Mouse (Mus musculus) thymus, adult 2 months (tissue): ENCODE measurements around the gene Btc. TPM values are rescaled to one million over a fixed set of nuclear protein-coding genes. Genes with fewer than 3 reads are reported as not detected.

Experiments
- DNase-seq: peaks from one replicate; pipeline ENCODE4 v3.0.0; 2021
- H3K27ac ChIP-seq: fragments of 200-500 bp; 2 replicates; pipeline ENCODE4 v1.5.1; 2012; ENCODE audit warnings: low read length, control low read depth; ENCODE audit not compliant: control insufficient read depth, insufficient read depth
- H3K27me3 ChIP-seq: fragments of 200-500 bp; 2 replicates; pipeline ENCODE4 v1.6.1; 2012; ENCODE audit warnings: mild to moderate bottlenecking, low read length, moderate library complexity, mixed read lengths; ENCODE audit not compliant: control insufficient read depth, insufficient read depth
- H3K36me3 ChIP-seq: fragments of 200-500 bp; 2 replicates; pipeline ENCODE4 v1.6.1; 2012; ENCODE audit warnings: mild to moderate bottlenecking, low read length, moderate library complexity; ENCODE audit not compliant: control insufficient read depth, insufficient read depth
- H3K4me1 ChIP-seq: fragments of 200-500 bp; replicated peaks from 2 replicates; pipeline ENCODE4 v1.6.1; 2012; ENCODE audit warnings: low read length; ENCODE audit not compliant: control insufficient read depth, insufficient read depth
- H3K4me3 ChIP-seq: fragments of 200-500 bp; 2 replicates; pipeline ENCODE4 v1.5.1; 2012; ENCODE audit warnings: mild to moderate bottlenecking, low read length, control low read depth, moderate library complexity; ENCODE audit not compliant: control insufficient read depth, insufficient read depth
- CTCF ChIP-seq: fragments of 200-500 bp; IDR thresholded peaks from 2 replicates; pipeline ENCODE4 v1.5.1; 2012; ENCODE audit warnings: mild to moderate bottlenecking, control low read depth, low read length, moderate library complexity, borderline replicate concordance; ENCODE audit not compliant: control insufficient read depth, poor library complexity, insufficient read depth; ENCODE audit errors: extremely low read depth
- POLR2A ChIP-seq: fragments of 200-500 bp; IDR thresholded peaks from 2 replicates; pipeline ENCODE4 v1.6.1; 2012; ENCODE audit warnings: mild to moderate bottlenecking, low read length, control low read depth, moderate library complexity; ENCODE audit not compliant: control insufficient read depth, poor library complexity, insufficient read depth; ENCODE audit errors: extremely low read depth
- WGBS: fragments of 180-500 bp; shearing (Covaris S2); methylation state at CpG from one replicate; pipeline ENCODE4 v1.1.7; 2018; 5-methylcytosine and 5-hydroxymethylcytosine counted together
- polyA plus RNA-seq: library from polyadenylated mRNA; depleted of rRNA; stranded (reverse); fragments of >200 nt; gene quantifications from 2 replicates; pipeline ENCODE4 v1.2.3, GENCODE M21; 2012

The Btc gene
- polyA plus RNA-seq, 1 experiment, result 0.13 TPM

- no peaks in the 10 kb centered on the region for H3K27me3 ChIP-seq
- no peak for DNase-seq
- 91% methylated on average over 5 of the region's 5 CpGs for WGBS
- TF ChIP-seq CTCF, result no peak
- H3K27ac ChIP-seq, result no peak overlapping the region
- peaks cover 6% of the 10 kb centered on the region; the same call in 1 of the 2 replicates for H3K4me1 ChIP-seq
- no peak overlapping the region for H3K4me3 ChIP-seq
- H3K36me3 ChIP-seq, result no peaks in the 10 kb centered on the region
These were observed 1.5 kb upstream of the Btc start for GRCm38 (mm10) chr5:91404263-91404662.

GRCm38 (mm10) chr5:91403281-91403680, 487 bp upstream of the Btc start:
- WGBS, result 84% methylated on average over 4 of the region's 4 CpGs
- DNase-seq, result no peak
- TF ChIP-seq CTCF, result no peak
- no peak for TF ChIP-seq POLR2A
- Histone ChIP-seq H3K4me1 (peaks cover 6% of the 10 kb centered on the region; the same call in 1 of the 2 replicates), H3K27me3 (no peaks in the 10 kb centered on the region), H3K27ac (no peak overlapping the region), H3K4me3 (no peak overlapping the region), H3K36me3 (no peaks in the 10 kb centered on the region)

- H3K4me3 ChIP-seq, result no peak overlapping the region
- WGBS, result 17% methylated on average over 2 of the region's 2 CpGs
- H3K4me1 ChIP-seq, result peaks cover 6% of the 10 kb centered on the region; the same call in 1 of the 2 replicates
- DNase-seq, result no peak
- H3K27me3 ChIP-seq, result no peaks in the 10 kb centered on the region
- H3K27ac ChIP-seq, result no peak overlapping the region
- no peak for TF ChIP-seq POLR2A
- no peak for TF ChIP-seq CTCF
- H3K36me3 ChIP-seq, result no peaks in the 10 kb centered on the region
These were observed 2.2 kb downstream of the Btc start for GRCm38 (mm10) chr5:91400493-91401096.

- Histone ChIP-seq H3K4me1 (no peaks in the 10 kb centered on the region), H3K36me3 (no peaks in the 10 kb centered on the region), H3K4me3 (no peak overlapping the region), H3K27me3 (no peaks in the 10 kb centered on the region), H3K27ac (no peak overlapping the region)
- DNase-seq, result no peak
- TF ChIP-seq CTCF (no peak), POLR2A (no peak)
- 75% methylated on average over 2 of the region's 2 CpGs for WGBS
These were observed 27.3 kb downstream of the Btc start for GRCm38 (mm10) chr5:91375467-91375866.

GRCm38 (mm10) chr5:91368061-91368565, 34.7 kb downstream of the Btc start:
- H3K4me3 ChIP-seq, result no peak overlapping the region
- H3K4me1 ChIP-seq, result no peaks in the 10 kb centered on the region
- no peaks in the 10 kb centered on the region for H3K27me3 ChIP-seq
- H3K36me3 ChIP-seq, result no peaks in the 10 kb centered on the region
- WGBS, result 97% methylated on average over 13 of the region's 13 CpGs
- H3K27ac ChIP-seq, result no peak overlapping the region
- TF ChIP-seq CTCF (no peak), POLR2A (no peak)
- DNase-seq, result no peak

GRCm38 (mm10) chr5:91366925-91367324, 35.9 kb downstream of the Btc start:
- DNase-seq, result no peak
- Histone ChIP-seq H3K27ac (no peak overlapping the region), H3K4me3 (no peak overlapping the region), H3K27me3 (no peaks in the 10 kb centered on the region), H3K36me3 (no peaks in the 10 kb centered on the region), H3K4me1 (no peaks in the 10 kb centered on the region)
- TF ChIP-seq POLR2A (no peak), CTCF (no peak)
- 93% methylated on average over 10 of the region's 10 CpGs for WGBS

GRCm38 (mm10) chr5:91363274-91363991, 39.4 kb downstream of the Btc start:
- no peak for DNase-seq
- 97% methylated on average over 6 of the region's 6 CpGs for WGBS
- no peaks in the 10 kb centered on the region for H3K36me3 ChIP-seq
- no peaks in the 10 kb centered on the region for H3K4me1 ChIP-seq
- no peak overlapping the region for H3K27ac ChIP-seq
- H3K27me3 ChIP-seq, result no peaks in the 10 kb centered on the region
- H3K4me3 ChIP-seq, result no peak overlapping the region
- no peak for TF ChIP-seq CTCF
- TF ChIP-seq POLR2A, result no peak
